Mouse (Mus musculus) CH12.LX (cell line): ENCODE measurements around the gene Rasgrp2. TPM values are rescaled to one million over a fixed set of nuclear protein-coding genes. Genes with fewer than 3 reads are reported as not detected.

Experiments
- DNase-seq: peaks from one replicate; pipeline ENCODE4 v3.0.0-alpha.2; 2013; ENCODE audit errors: extremely low read depth
- H3K27ac ChIP-seq: 2 replicates; pipeline ENCODE4 v1.5.1; 2012; ENCODE audit warnings: low read depth, mild to moderate bottlenecking, control low read depth, moderate library complexity; ENCODE audit not compliant: insufficient read depth
- H3K27me3 ChIP-seq: replicated peaks from 2 replicates; pipeline ENCODE3; 2012; ENCODE audit warnings: inconsistent platforms
- H3K36me3 ChIP-seq, 2 experiments: replicated peaks in 1 of 2; 2 replicates each; pipeline versions ENCODE3 to v1.6.1; 2012; ENCODE audit warnings: inconsistent platforms in 1 of 2, low read length in 1 of 2, mild to moderate bottlenecking in 1 of 2, mixed read lengths in 1 of 2, moderate library complexity in 1 of 2; ENCODE audit not compliant: control insufficient read depth in 1 of 2, insufficient read depth in 1 of 2
- H3K4me1 ChIP-seq, 2 experiments: 2 replicates each; pipeline ENCODE4 v1.6.1; 2012; ENCODE audit warnings: inconsistent platforms in 1 of 2, moderate library complexity in 1 of 2; ENCODE audit not compliant: insufficient read depth in 2 of 2, control insufficient read depth in 1 of 2
- H3K4me2 ChIP-seq: 2 replicates; pipeline ENCODE4 v1.6.1; 2012; ENCODE audit warnings: low read depth, mild to moderate bottlenecking, control low read depth; ENCODE audit not compliant: poor library complexity, insufficient read depth, severe bottlenecking
- H3K4me3 ChIP-seq, 3 experiments: fragments of 150-350 bp in 1 of 3; sonication (generic) in 1 of 3; replicated peaks in 1 of 3; 2 replicates each; pipeline versions ENCODE3 to v1.5.1; 2011 to 2012; ENCODE audit warnings: low read depth in 2 of 3, low read length in 2 of 3, mild to moderate bottlenecking in 2 of 3, moderate library complexity in 2 of 3, control low read depth in 1 of 3, improper control_type of control experiment in 1 of 3, inconsistent platforms in 1 of 3, mixed read lengths in 1 of 3; ENCODE audit not compliant: poor library complexity in 1 of 3
- H3K79me2 ChIP-seq: replicated peaks from 2 replicates; pipeline ENCODE4 v1.6.1; 2012; ENCODE audit warnings: mild to moderate bottlenecking, moderate library complexity; ENCODE audit not compliant: control insufficient read depth, poor library complexity, insufficient read depth, severe bottlenecking; ENCODE audit errors: extremely low read depth
- H3K9ac ChIP-seq: 2 replicates; pipeline ENCODE4 v1.6.1; 2012; ENCODE audit warnings: low read depth, mild to moderate bottlenecking, control low read depth, moderate library complexity; ENCODE audit not compliant: insufficient read depth
- H3K9me3 ChIP-seq: replicated peaks from 2 replicates; pipeline ENCODE3; 2012; ENCODE audit warnings: low read length, inconsistent platforms, mixed read lengths
- BHLHE40 ChIP-seq: IDR thresholded peaks from 2 replicates; pipeline ENCODE4 v1.6.1; 2011; ENCODE audit warnings: mild to moderate bottlenecking, low read depth, low read length, improper control_type of control experiment
- CHD1 ChIP-seq: IDR thresholded peaks from 2 replicates; pipeline ENCODE4 v1.6.1; 2012; ENCODE audit warnings: low read depth, low read length, improper control_type of control experiment, inconsistent platforms
- CHD2 ChIP-seq: IDR thresholded peaks from 2 replicates; pipeline ENCODE4 v1.6.1; 2011; ENCODE audit warnings: low read length, improper control_type of control experiment
- E2F4 ChIP-seq: IDR thresholded peaks from 2 replicates; pipeline ENCODE4 v1.6.1; 2011; ENCODE audit warnings: low read depth, low read length, improper control_type of control experiment; ENCODE audit not compliant: insufficient replicate concordance
- ELF1 ChIP-seq: IDR thresholded peaks from 2 replicates; pipeline ENCODE4 v1.6.1; 2014; ENCODE audit warnings: low read depth, mild to moderate bottlenecking, inconsistent platforms, low read length, improper control_type of control experiment
- ETS1 ChIP-seq: conservative IDR thresholded peaks from 2 replicates; pipeline ENCODE4 v1.6.1; 2012; ENCODE audit warnings: low read depth, mild to moderate bottlenecking, inconsistent platforms, low read length, improper control_type of control experiment, moderate library complexity
- GABPA ChIP-seq: IDR thresholded peaks from 2 replicates; pipeline ENCODE4 v1.6.1; 2012; ENCODE audit warnings: low read depth, low read length, improper control_type of control experiment, inconsistent platforms; ENCODE audit not compliant: insufficient replicate concordance
- HCFC1 ChIP-seq: IDR thresholded peaks from 2 replicates; pipeline ENCODE4 v1.6.1; 2012; ENCODE audit warnings: low read depth, mild to moderate bottlenecking, inconsistent platforms, low read length, improper control_type of control experiment
- IRF4 ChIP-seq: IDR thresholded peaks from 2 replicates; pipeline ENCODE4 v1.6.1; 2014; ENCODE audit warnings: low read depth, mild to moderate bottlenecking, inconsistent platforms, low read length, improper control_type of control experiment
- JUN ChIP-seq: IDR thresholded peaks from 2 replicates; pipeline ENCODE4 v1.6.1; 2011; ENCODE audit warnings: low read depth, mild to moderate bottlenecking, low read length, improper control_type of control experiment, moderate library complexity; ENCODE audit not compliant: insufficient read depth
- JUND ChIP-seq: conservative IDR thresholded peaks from 2 replicates; pipeline ENCODE4 v1.6.1; 2011; ENCODE audit warnings: low read depth, low read length, improper control_type of control experiment
- MAFK ChIP-seq: IDR thresholded peaks from 2 replicates; pipeline ENCODE4 v1.6.1; 2011; ENCODE audit warnings: low read length, improper control_type of control experiment; ENCODE audit not compliant: insufficient replicate concordance
- MAZ ChIP-seq: IDR thresholded peaks from 2 replicates; pipeline ENCODE4 v1.6.1; 2012; ENCODE audit warnings: low read depth, mild to moderate bottlenecking, inconsistent platforms, low read length, improper control_type of control experiment, moderate library complexity
- MEF2A ChIP-seq: IDR thresholded peaks from 2 replicates; pipeline ENCODE4 v1.6.1; 2014; ENCODE audit warnings: low read depth, mild to moderate bottlenecking, inconsistent platforms, low read length, improper control_type of control experiment, borderline replicate concordance
- MXI1 ChIP-seq: IDR thresholded peaks from 2 replicates; pipeline ENCODE4 v1.6.1; 2011; ENCODE audit warnings: mild to moderate bottlenecking, low read depth, low read length, improper control_type of control experiment
- MYC ChIP-seq: IDR thresholded peaks from 2 replicates; pipeline ENCODE4 v1.6.1; 2011; ENCODE audit warnings: low read depth, mild to moderate bottlenecking, improper control_type of control experiment, low read length
- NELFE ChIP-seq: IDR thresholded peaks from 2 replicates; pipeline ENCODE4 v1.6.1; 2011; ENCODE audit warnings: low read depth, low read length, improper control_type of control experiment
- NRF1 ChIP-seq: IDR thresholded peaks from 2 replicates; pipeline ENCODE4 v1.6.1; 2014; ENCODE audit warnings: low read depth, mild to moderate bottlenecking, inconsistent platforms, low read length, improper control_type of control experiment, moderate library complexity
- PAX5 ChIP-seq: IDR thresholded peaks from 2 replicates; pipeline ENCODE4 v1.6.1; 2012; ENCODE audit warnings: low read length, inconsistent platforms, mixed read lengths
- POLR2A ChIP-seq: IDR thresholded peaks from 2 replicates; pipeline ENCODE4 v1.6.1; 2011; ENCODE audit warnings: low read depth, mild to moderate bottlenecking, improper control_type of control experiment, low read length
- POLR2AphosphoS2 ChIP-seq: IDR thresholded peaks from 2 replicates; pipeline ENCODE4 v1.6.1; 2011; ENCODE audit warnings: low read depth, low read length, improper control_type of control experiment
- RAD21 ChIP-seq: IDR thresholded peaks from 2 replicates; pipeline ENCODE4 v1.6.1; 2011; ENCODE audit warnings: low read depth, mild to moderate bottlenecking, low read length, improper control_type of control experiment, moderate library complexity
- RCOR1 ChIP-seq: conservative IDR thresholded peaks from 2 replicates; pipeline ENCODE4 v1.6.1; 2012; ENCODE audit warnings: low read depth, mild to moderate bottlenecking, inconsistent platforms, low read length, improper control_type of control experiment
- SIN3A ChIP-seq: IDR thresholded peaks from 2 replicates; pipeline ENCODE4 v1.6.1; 2012; ENCODE audit warnings: low read length, improper control_type of control experiment, inconsistent platforms
- SMC3 ChIP-seq: IDR thresholded peaks from 2 replicates; pipeline ENCODE4 v1.6.1; 2011; ENCODE audit warnings: low read depth, low read length, improper control_type of control experiment
- TBP ChIP-seq: conservative IDR thresholded peaks from 2 replicates; pipeline ENCODE4 v1.6.1; 2011; ENCODE audit warnings: low read depth, low read length, improper control_type of control experiment
- TCF12 ChIP-seq: IDR thresholded peaks from 2 replicates; pipeline ENCODE4 v1.6.1; 2014; ENCODE audit warnings: low read depth, mild to moderate bottlenecking, inconsistent platforms, low read length, improper control_type of control experiment
- UBTF ChIP-seq: IDR thresholded peaks from 2 replicates; pipeline ENCODE4 v1.6.1; 2012; ENCODE audit warnings: low read depth, mild to moderate bottlenecking, inconsistent platforms, low read length, improper control_type of control experiment, moderate library complexity
- USF2 ChIP-seq: conservative IDR thresholded peaks from 2 replicates; pipeline ENCODE4 v1.6.1; 2011; ENCODE audit warnings: low read depth, low read length, improper control_type of control experiment
- ZKSCAN1 ChIP-seq: IDR thresholded peaks from 2 replicates; pipeline ENCODE4 v1.6.1; 2012; ENCODE audit warnings: low read depth, inconsistent platforms, low read length, improper control_type of control experiment, borderline replicate concordance
- ZMIZ1 ChIP-seq: IDR thresholded peaks from 2 replicates; pipeline ENCODE4 v1.6.1; 2012; ENCODE audit warnings: low read depth, mild to moderate bottlenecking, inconsistent platforms, low read length, improper control_type of control experiment
- dilution Hi-C: fragments of 300-500 bp; cut with MboI; formaldehyde crosslinking; loops from 2 replicates; pipeline ENCODE4 v1.14.3; 2020; ENCODE audit warnings: low sequenced_read_pairs; ENCODE audit not compliant: extremely low pct_unique_long_range_greater_than_20kb, extremely low pct_ligation_motif_present
- in situ Hi-C: fragments of 300-500 bp; cut with MboI; formaldehyde crosslinking; loops from 3 replicates; pipeline ENCODE4 v1.14.3; 2019; ENCODE audit warnings: low sequenced_read_pairs, low pct_ligation_motif_present, low pct_unique_long_range_greater_than_20kb, mixed read lengths
- polyA plus RNA-seq: library from polyadenylated mRNA; unstranded; fragments of >175 nt; gene quantifications from 2 replicates; pipeline ENCODE4 v1.2.1, GENCODE M21; 2012; ENCODE audit warnings: low read depth; ENCODE audit not compliant: insufficient read length
- total RNA-seq, 2 experiments: library from RNA; depleted of rRNA; stranded (reverse); fragments of 300-350 nt in 1 of 2; fragments of >200 nt in 1 of 2; gene quantifications; 2 replicates each; pipeline ENCODE4 v1.2.3; 2012 to 2014

Rasgrp2 gene
- total and polyA plus RNA-seq, 3 experiments = 9.3 to 26.0 (median 16.9) TPM

DNA sequence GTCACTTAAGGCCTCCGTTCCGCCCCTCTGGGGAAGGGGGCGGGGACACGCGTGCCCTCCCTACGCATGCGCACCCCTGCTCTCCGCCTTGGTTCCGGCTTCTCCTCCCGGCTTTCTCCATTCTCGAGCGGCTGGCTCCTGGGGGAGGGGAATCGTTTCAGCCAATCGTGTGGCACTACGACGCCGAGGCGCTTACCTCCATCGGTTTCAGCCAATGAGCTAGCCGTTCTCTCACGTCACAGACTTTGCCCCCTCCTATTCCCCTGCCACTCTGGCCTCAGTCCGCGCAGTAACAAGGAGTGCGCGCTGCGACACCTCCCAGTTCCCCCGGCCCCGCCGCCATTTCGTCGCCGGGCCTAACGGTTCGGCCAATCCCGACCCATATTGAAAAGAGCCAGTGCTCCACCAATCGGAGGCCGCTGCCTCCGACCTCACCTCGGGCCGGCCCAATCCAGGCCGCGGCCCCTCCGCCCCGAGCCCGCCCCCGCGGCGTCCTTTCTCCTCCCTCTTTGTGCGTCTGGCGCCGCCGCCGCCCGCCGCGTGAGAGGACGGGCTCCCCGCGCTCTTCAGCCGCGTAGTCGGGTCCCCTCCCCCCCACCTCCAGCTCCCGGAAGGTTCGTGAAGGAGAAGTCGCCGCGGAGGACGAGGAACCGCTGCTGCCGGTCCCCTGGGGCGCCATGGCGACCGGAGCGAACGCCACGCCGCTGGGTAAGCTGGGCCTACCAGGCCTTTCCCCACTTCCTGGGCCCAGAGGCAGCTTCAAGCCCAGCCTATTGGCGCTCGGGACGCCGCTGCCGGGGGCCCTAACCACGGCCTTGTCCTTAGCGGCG lies 35.5 kb upstream of the Rasgrp2 start, which contains the start of gene Sf1:
Gene Sf1 (plus strand): TSS at position 280 of the 830 bp plus-strand sequence.
- peak within 1 kb of the TSS; percentile 96 for H3K27ac ChIP-seq
- H3K4me2 ChIP-seq = peak within 1 kb of the TSS; percentile 97
- H3K4me3 ChIP-seq = peak within 1 kb of the TSS; percentile 76 to 98 (median 97)
- H3K9me3 ChIP-seq = no peaks in the 10 kb centered on the region
- DNase-seq = peak; percentile 100
- TF ChIP-seq NRF1 (peak; percentile 100), CHD2 (peak; percentile 86), ETS1 (no peak), POLR2AphosphoS2 (peak; percentile 81; the same call in 1 of the 2 replicates), SIN3A (peak; percentile 6; the same call in 1 of the 2 replicates), E2F4 (no peak), CHD1 (no peak), ZMIZ1 (peak; percentile 63), TCF12 (peak; percentile 72), NELFE (peak; percentile 78), SMC3 (no peak), HCFC1 (peak; percentile 62), GABPA (no peak), TBP (0 out of 2 replicates have a peak, but pooled peaks have one; percentile 50), USF2 (no peak), UBTF (peak; percentile 56; the same call in 1 of the 2 replicates), MXI1 (peak; percentile 68; the same call in 1 of the 2 replicates), IRF4 (peak; percentile 53; the same call in 1 of the 2 replicates), ZKSCAN1 (no peak), MAFK (no peak), MAZ (peak; percentile 63; the same call in 1 of the 2 replicates), MYC (no peak), RCOR1 (no peak), JUN (no peak), JUND (no peak; the same call in 1 of the 2 replicates), RAD21 (no peak), PAX5 (no peak), BHLHE40 (peak; percentile 27; the same call in 1 of the 2 replicates), MEF2A (no peak), ELF1 (peak; percentile 91), POLR2A (peak; percentile 88)
- in situ Hi-C loops = no loop called here
- dilution Hi-C loops = no loop called here
- peaks cover 42% of the 10 kb centered on the region for H3K79me2 ChIP-seq
- peaks cover 29 to 59% of the 10 kb centered on the region in 2 experiments for H3K36me3 ChIP-seq
- peak within 1 kb of the TSS; percentile 98 for H3K9ac ChIP-seq
- H3K4me1 ChIP-seq = peaks cover 5 to 62% of the 10 kb centered on the region in 2 experiments
- no peaks in the 10 kb centered on the region for H3K27me3 ChIP-seq
